In genomic region chrX:119927852-119928251, GRCm38 (mm10) we compare ENCODE assay signal across 10 mouse cellular contexts. TPM values are rescaled to one million over a fixed set of nuclear protein-coding genes. Genes with fewer than 3 reads are reported as not detected.
DNase-seq lines count a peak whose midpoint lies in the region; ATAC-seq and TF ChIP-seq lines count a peak whose summit lies in the region.
"Had no signal": no experiment of that assay in that cellular context is flagged by ENCODE, and none has a peak within 500 bp of the region (broad histone marks: within the 10 kb centered on the region; RNA-seq: fewer than 3 reads in every experiment).

No protein-coding gene starts in this region.

- WGBS in limb, embryonic 12.5 days, result 81% methylated on average over 5 of the region's 5 CpGs
- 87% methylated on average over 5 of the region's 5 CpGs for WGBS in limb, embryonic 10.5 days
- WGBS in forebrain, embryonic 16.5 days, result 70% methylated on average over 5 of the region's 5 CpGs
- WGBS in limb, embryonic 14.5 days, result 84% methylated on average over 5 of the region's 5 CpGs
- 80% methylated on average over 5 of the region's 5 CpGs for WGBS in lung, adult 2 months

- H3K4me3 ChIP-seq in limb, embryonic 12.5 days (replicated peaks), result no peak overlapping the region
- no peak overlapping the region for H3K4me3 ChIP-seq in limb, embryonic 10.5 days
- H3K4me3 ChIP-seq in forebrain, embryonic 16.5 days (replicated peaks; ENCODE audit: low read length), result peak overlapping the region; percentile 50; the same call in 1 of the 2 replicates
- H3K4me3 ChIP-seq in limb, embryonic 14.5 days (replicated peaks; ENCODE audit: low read length), result peak overlapping the region; percentile 43; the same call in 1 of the 2 replicates
- no peak overlapping the region for H3K4me3 ChIP-seq in lung, adult 2 months (replicated peaks; ENCODE audit: extremely low read depth, low read depth, low read length)

- no peaks in the 10 kb centered on the region for H3K27me3 ChIP-seq in limb, embryonic 12.5 days
- no peaks in the 10 kb centered on the region for H3K27me3 ChIP-seq in limb, embryonic 10.5 days (ENCODE audit: low read depth, poor library complexity, severe bottlenecking)
- H3K27me3 ChIP-seq in forebrain, embryonic 16.5 days (replicated peaks; ENCODE audit: control insufficient read depth, insufficient read depth, low read length), result no peaks in the 10 kb centered on the region
- H3K27me3 ChIP-seq in limb, embryonic 14.5 days (ENCODE audit: control insufficient read depth, insufficient read depth, low read length), result no peaks in the 10 kb centered on the region

- no peak for TF ChIP-seq POLR2A in limb, embryonic 14.5 days (IDR thresholded peaks at IDR 0.05; ENCODE audit: borderline replicate concordance, extremely low read depth, insufficient read depth, insufficient read length)
- TF ChIP-seq POLR2A in lung, adult 2 months (IDR thresholded peaks at IDR 0.05; ENCODE audit: borderline replicate concordance, extremely low read depth, low read depth, low read length), result no peak

- H3K27ac ChIP-seq in limb, embryonic 12.5 days, result no peak overlapping the region
- no peak overlapping the region for H3K27ac ChIP-seq in limb, embryonic 10.5 days
- H3K27ac ChIP-seq in forebrain, embryonic 16.5 days (ENCODE audit: low read length), result 0 out of 2 replicates have a peak overlapping the region, but pooled peaks have one; percentile 28
- no peak overlapping the region for H3K27ac ChIP-seq in limb, embryonic 14.5 days (replicated peaks; ENCODE audit: low read depth, low read length)

- no peak for DNase-seq in limb, embryonic 10.5 days (ENCODE audit: low spot score)
- DNase-seq in limb, embryonic 14.5 days (ENCODE audit: low spot score), result no peak
- DNase-seq in retina, embryonic 14.5 days (ENCODE audit: low spot score), result peak; percentile 16
- no peak for DNase-seq in lung, adult 2 months
- DNase-seq in gastrocnemius, postnatal 25 days, result no peak
- DNase-seq: right cerebral cortex, postnatal 4 days; thymus, postnatal 25 days had no signal

- H3K9me3 ChIP-seq in limb, embryonic 12.5 days, result no peaks in the 10 kb centered on the region
- H3K9me3 ChIP-seq in limb, embryonic 10.5 days (replicated peaks), result no peaks in the 10 kb centered on the region
- H3K9me3 ChIP-seq in forebrain, embryonic 16.5 days (ENCODE audit: control insufficient read depth, low read length), result no peaks in the 10 kb centered on the region
- H3K9me3 ChIP-seq in limb, embryonic 14.5 days (ENCODE audit: control insufficient read depth, low read length), result no peaks in the 10 kb centered on the region

- no peaks in the 10 kb centered on the region for H3K4me1 ChIP-seq in limb, embryonic 12.5 days (replicated peaks)
- no peaks in the 10 kb centered on the region for H3K4me1 ChIP-seq in limb, embryonic 10.5 days
- no peaks in the 10 kb centered on the region for H3K4me1 ChIP-seq in forebrain, embryonic 16.5 days (replicated peaks; ENCODE audit: control insufficient read depth, insufficient read depth, low read length)
- H3K4me1 ChIP-seq in limb, embryonic 14.5 days (ENCODE audit: control insufficient read depth, insufficient read depth, low read length), result no peaks in the 10 kb centered on the region
- no peaks in the 10 kb centered on the region for H3K4me1 ChIP-seq in lung, adult 2 months (ENCODE audit: control insufficient read depth, insufficient read depth, low read length)

- no peak for ATAC-seq in limb, embryonic 12.5 days (ENCODE audit: insufficient number of reproducible peaks, insufficient read depth, low FRiP score, low TSS enrichment, low read depth)
- 0 out of 2 replicates have a peak, but pooled peaks have one; percentile 19 for ATAC-seq in forebrain, embryonic 16.5 days
- no peak for ATAC-seq in limb, embryonic 14.5 days (ENCODE audit: low FRiP score, low read depth)

- no peak overlapping the region for H3K9ac ChIP-seq in limb, embryonic 12.5 days (replicated peaks)
- no peak overlapping the region; the same call in 1 of the 2 replicates for H3K9ac ChIP-seq in forebrain, embryonic 16.5 days (replicated peaks; ENCODE audit: low read depth, low read length)
- no peak overlapping the region for H3K9ac ChIP-seq in limb, embryonic 14.5 days (ENCODE audit: low read depth, low read length, severe bottlenecking)

- peak overlapping the region; percentile 51 for H3K4me2 ChIP-seq in limb, embryonic 12.5 days
- H3K4me2 ChIP-seq in forebrain, embryonic 16.5 days (ENCODE audit: low read length), result peak overlapping the region; percentile 49
- H3K4me2 ChIP-seq in limb, embryonic 14.5 days (replicated peaks; ENCODE audit: low read depth, low read length, severe bottlenecking), result peak overlapping the region; percentile 42

- TF ChIP-seq CTCF in lung, adult 2 months (IDR thresholded peaks at IDR 0.05; ENCODE audit: insufficient read depth, low read length), result no peak

- H3K36me3 ChIP-seq in limb, embryonic 12.5 days, result no peaks in the 10 kb centered on the region
- no peaks in the 10 kb centered on the region for H3K36me3 ChIP-seq in limb, embryonic 10.5 days
- no peaks in the 10 kb centered on the region for H3K36me3 ChIP-seq in forebrain, embryonic 16.5 days (ENCODE audit: control insufficient read depth, insufficient read depth)
- no peaks in the 10 kb centered on the region for H3K36me3 ChIP-seq in limb, embryonic 14.5 days (ENCODE audit: control insufficient read depth, insufficient read depth, low read length)

RNA-seq across cellular contexts. Expression of gene Pabpc5, which starts 0.9 kb away (rescaled TPM):
- 0.31 and 0.54 TPM in 2 replicates for polyA plus RNA-seq in limb, embryonic 12.5 days (2016; fragmentation: Nextera tagmentation; extraction: Ambion mirVana)
- 0.10 and 0.15 TPM in 2 replicates for polyA plus RNA-seq in limb, embryonic 10.5 days (2016; fragmentation: Nextera tagmentation; extraction: Ambion mirVana)
- 1.6 and 1.9 TPM in 2 replicates for polyA plus RNA-seq in forebrain, embryonic 16.5 days (2015; fragmentation: Nextera tagmentation; extraction: Ambion mirVana)
- 0.36 and 0.40 TPM in 2 replicates for polyA plus RNA-seq in limb, embryonic 14.5 days (2012; rRNA removed)
- 0.50 and 0.83 TPM in 2 replicates for polyA plus RNA-seq in limb, embryonic 14.5 days (2014; fragmentation: Nextera tagmentation; extraction: Ambion mirVana)
- not detected in 2 replicates for polyA plus RNA-seq in lung, adult 2 months (2012; rRNA removed)
- total RNA-seq in gastrocnemius, postnatal 25 days (2021), result not detected
- polyA plus RNA-seq: liver, embryonic 11.5 days had no signal

Comparison
In these comparisons a context has a peak if more than half of its experiments do, and no peak if none do; other contexts are left out.
1. H3K4me3 ChIP-seq: peak in forebrain, embryonic 16.5 days (single experiment) and limb, embryonic 14.5 days (single experiment); none in limb, embryonic 12.5 days (single experiment), limb, embryonic 10.5 days (single experiment) and lung, adult 2 months (single experiment).
2. Peak in every context shown above with its lines, with median percentiles within 50 percentile points of each other: H3K4me2 ChIP-seq.